Mouse (Mus musculus) cortical plate, adult 2 months (tissue): Measurements from ENCODE around the gene Cebpzos. TPM values are rescaled to one million over a fixed set of nuclear protein-coding genes. Genes with fewer than 3 reads are reported as not detected.

ENCODE experiments used
- H3K27ac ChIP-seq: fragments of 200-500 bp; 2 replicates; pipeline ENCODE4 v1.5.1; 2012; ENCODE audit warnings: low read length, control low read depth, inconsistent platforms; ENCODE audit not compliant: insufficient read depth
- H3K4me1 ChIP-seq: fragments of 200-500 bp; 2 replicates; pipeline ENCODE4 v1.6.1; 2011; ENCODE audit warnings: low read length; ENCODE audit not compliant: control insufficient read depth, insufficient read depth
- H3K4me3 ChIP-seq: fragments of 200-500 bp; 2 replicates; pipeline ENCODE4 v1.5.1; 2011; ENCODE audit warnings: mild to moderate bottlenecking, low read length, control low read depth; ENCODE audit not compliant: insufficient read depth
- CTCF ChIP-seq: fragments of 200-500 bp; IDR thresholded peaks from 2 replicates; pipeline ENCODE4 v1.5.1; 2011; ENCODE audit warnings: mild to moderate bottlenecking, control low read depth, low read length; ENCODE audit not compliant: insufficient read depth; ENCODE audit errors: extremely low read depth
- POLR2A ChIP-seq: fragments of 200-500 bp; IDR thresholded peaks from 2 replicates; pipeline ENCODE4 v1.6.1; 2011; ENCODE audit warnings: mild to moderate bottlenecking, low read length, control low read depth; ENCODE audit not compliant: insufficient read depth; ENCODE audit errors: extremely low read depth
- polyA plus RNA-seq: library from polyadenylated mRNA; depleted of rRNA; stranded (reverse); fragments of >200 nt; gene quantifications from 2 replicates; pipeline ENCODE4 v1.2.3, GENCODE M21; 2012; rRNA removed

The Cebpzos gene
- 41.0 and 41.7 TPM in 2 replicates for polyA plus RNA-seq

DNA sequence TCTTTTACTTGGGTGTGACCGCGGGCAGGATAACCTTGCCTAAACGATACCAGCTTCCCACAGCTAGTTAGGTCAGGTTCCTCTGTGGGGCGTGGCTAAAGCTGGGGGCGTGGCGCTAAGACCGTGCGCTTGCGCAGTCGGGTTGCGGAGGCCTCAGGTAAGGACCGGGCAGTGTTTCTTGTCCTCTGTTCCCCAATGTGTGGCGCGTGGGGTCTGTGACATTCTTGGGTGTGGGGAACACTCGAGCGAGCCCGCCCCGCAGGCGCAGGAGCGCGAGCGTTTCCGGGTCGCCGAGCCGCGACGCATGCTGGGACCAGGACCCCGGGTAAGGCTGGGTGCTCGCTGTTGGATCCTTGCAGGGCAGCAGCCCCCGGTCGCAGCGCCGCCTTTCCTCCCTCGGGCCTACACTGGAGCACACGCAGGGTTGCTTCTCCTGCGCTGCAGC, at the start of gene Cebpzos:
TSS of gene Cebpzos (plus strand) at position 132 of the 445 bp plus-strand sequence.
- no peaks in the 10 kb centered on the region for H3K4me1 ChIP-seq
- peak within 1 kb of the TSS; percentile 34; the same call in 1 of the 2 replicates for H3K27ac ChIP-seq
- H3K4me3 ChIP-seq, result peak within 1 kb of the TSS; percentile 79
- TF ChIP-seq CTCF (no peak), POLR2A (peak; percentile 55)

DNA sequence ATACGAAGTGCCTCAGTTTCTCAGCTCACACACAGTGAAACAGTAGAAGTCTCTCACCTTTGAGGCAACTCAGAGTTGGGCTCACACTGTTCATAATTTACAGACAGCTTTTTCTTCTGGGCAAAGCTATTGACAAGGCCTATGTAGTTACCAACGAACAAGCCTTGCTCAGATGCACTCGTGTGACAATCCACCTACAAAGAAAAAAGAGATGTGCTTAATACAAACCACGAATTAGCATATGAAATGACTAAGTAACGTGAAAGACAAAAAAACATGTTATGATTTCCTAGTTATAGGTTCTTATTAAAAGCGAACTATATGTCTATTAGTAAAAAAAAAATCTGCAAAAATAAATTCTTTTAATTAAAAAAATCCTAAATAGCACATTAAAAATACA, 42.4 kb upstream of the Cebpzos start:
- TF ChIP-seq POLR2A (no peak), CTCF (no peak)
- Histone ChIP-seq H3K4me3 (no peak overlapping the region), H3K27ac (no peak overlapping the region), H3K4me1 (no peaks in the 10 kb centered on the region)

- H3K4me3 ChIP-seq, result peak overlapping the region; percentile 40
- no peaks in the 10 kb centered on the region for H3K4me1 ChIP-seq
- TF ChIP-seq CTCF (no peak), POLR2A (no peak)
- no peak overlapping the region for H3K27ac ChIP-seq
These were observed 34.4 kb upstream of the Cebpzos start for GRCm38 (mm10) chr17:78881878-78882304.

DNA sequence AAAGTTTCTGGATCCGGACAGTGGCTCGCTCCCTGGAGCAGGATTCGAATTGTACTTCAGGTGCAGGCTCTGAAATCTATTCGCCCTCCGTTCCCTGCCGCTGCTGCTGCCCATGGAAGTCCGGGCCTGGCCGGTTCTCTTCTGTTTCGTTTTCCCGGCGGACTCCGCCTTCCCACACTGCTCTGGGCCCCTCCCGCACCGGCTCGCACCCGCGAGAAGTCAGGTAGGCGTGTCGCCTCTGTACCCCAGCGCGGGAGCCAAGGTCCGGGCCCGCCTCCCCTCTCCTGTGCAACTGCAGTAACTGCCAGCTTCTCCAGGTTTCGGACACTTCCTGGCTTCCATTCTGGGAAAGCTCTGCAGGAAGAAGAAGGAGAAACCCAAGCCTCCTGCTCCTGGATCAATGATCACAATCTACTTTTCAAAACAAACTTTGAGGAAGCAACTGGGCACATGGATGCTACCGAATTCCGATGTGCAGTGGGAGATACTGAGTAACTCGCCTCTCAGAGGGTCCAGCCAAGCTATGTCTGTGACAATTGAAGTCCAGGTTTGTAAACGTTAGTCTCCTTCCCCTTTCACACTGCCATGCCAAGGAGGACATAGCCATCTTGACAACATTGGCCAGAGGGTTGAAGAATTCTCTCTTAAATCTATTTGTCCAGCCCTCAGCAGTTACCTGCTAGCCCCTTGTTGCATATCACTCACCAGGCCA, 33.7 kb upstream of the Cebpzos start, which contains the start of gene Eif2ak2:
TSS of gene Eif2ak2 (minus strand) at position 173 of the 712 bp plus-strand sequence.
- TF ChIP-seq POLR2A (no peak), CTCF (no peak)
- peak within 1 kb of the TSS; percentile 40 for H3K4me3 ChIP-seq
- no peak within 1 kb of the TSS for H3K27ac ChIP-seq
- no peaks in the 10 kb centered on the region for H3K4me1 ChIP-seq

GRCm38 (mm10) chr17:78883291-78883690, 33.0 kb upstream of the Cebpzos start:
- Histone ChIP-seq H3K4me1 (no peaks in the 10 kb centered on the region), H3K27ac (no peak overlapping the region), H3K4me3 (no peak overlapping the region)
- TF ChIP-seq CTCF (no peak), POLR2A (no peak)

GRCm38 (mm10) chr17:78885286-78886065, 30.8 kb upstream of the Cebpzos start:
- Histone ChIP-seq H3K4me1 (no peaks in the 10 kb centered on the region), H3K4me3 (no peak overlapping the region), H3K27ac (no peak overlapping the region)
- TF ChIP-seq CTCF (no peak), POLR2A (no peak)

DNA sequence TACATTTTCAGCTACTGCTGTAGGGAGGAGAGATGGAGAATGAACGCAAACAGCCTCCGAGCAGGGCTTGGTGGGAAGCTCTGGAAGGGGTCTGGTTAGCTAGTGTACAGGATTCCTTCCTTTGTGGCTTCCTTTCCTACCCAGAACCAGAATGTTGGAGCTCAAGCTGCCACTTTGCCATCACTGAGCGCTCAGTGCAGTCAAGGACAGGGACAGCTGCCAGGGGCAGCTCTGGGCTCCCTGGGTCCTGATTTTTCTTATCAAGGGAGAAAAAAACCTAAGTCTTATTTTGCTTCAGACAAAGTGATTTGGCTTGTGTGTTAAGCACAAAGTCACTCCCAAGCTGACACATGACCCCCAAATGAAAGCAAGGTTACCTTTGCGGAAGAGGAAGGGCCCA, 27.7 kb upstream of the Cebpzos start:
- H3K27ac ChIP-seq, result no peak overlapping the region
- H3K4me3 ChIP-seq, result no peak overlapping the region
- TF ChIP-seq POLR2A (no peak), CTCF (no peak)

GRCm38 (mm10) chr17:78889184-78889583, 27.1 kb upstream of the Cebpzos start:
- Histone ChIP-seq H3K4me1 (no peaks in the 10 kb centered on the region), H3K4me3 (no peak overlapping the region)
- TF ChIP-seq CTCF (no peak), POLR2A (no peak)

More for the DNA sequence above, 27.7 kb upstream of the Cebpzos start:
- no peaks in the 10 kb centered on the region for H3K4me1 ChIP-seq

DNA sequence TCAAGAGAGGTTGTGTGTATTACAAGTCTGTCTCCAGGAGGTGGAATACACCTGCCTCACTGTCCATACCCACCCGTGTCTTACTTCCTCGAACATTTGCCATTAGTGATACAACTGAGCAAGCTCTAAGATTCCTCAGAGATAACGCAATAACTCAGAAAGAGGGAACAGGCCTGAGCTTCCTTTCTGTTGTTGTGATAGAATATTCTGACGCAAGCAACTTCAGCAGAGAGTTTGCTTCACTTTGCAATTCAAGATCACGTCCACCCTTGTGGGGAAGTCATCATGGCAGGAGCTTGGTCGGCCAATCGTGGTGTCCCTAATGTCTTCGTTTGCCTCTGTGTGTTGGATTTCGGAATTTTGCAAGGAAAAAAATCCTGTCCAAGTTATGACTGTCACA, 25.3 kb upstream of the Cebpzos start:
- H3K4me3 ChIP-seq, result no peak overlapping the region
- no peak for TF ChIP-seq CTCF
- no peak for TF ChIP-seq POLR2A
- no peak overlapping the region for H3K27ac ChIP-seq
- H3K4me1 ChIP-seq, result peaks cover 2% of the 10 kb centered on the region; the same call in 1 of the 2 replicates

More at GRCm38 (mm10) chr17:78889184-78889583, 27.1 kb upstream of the Cebpzos start:
- H3K27ac ChIP-seq, result no peak overlapping the region

DNA sequence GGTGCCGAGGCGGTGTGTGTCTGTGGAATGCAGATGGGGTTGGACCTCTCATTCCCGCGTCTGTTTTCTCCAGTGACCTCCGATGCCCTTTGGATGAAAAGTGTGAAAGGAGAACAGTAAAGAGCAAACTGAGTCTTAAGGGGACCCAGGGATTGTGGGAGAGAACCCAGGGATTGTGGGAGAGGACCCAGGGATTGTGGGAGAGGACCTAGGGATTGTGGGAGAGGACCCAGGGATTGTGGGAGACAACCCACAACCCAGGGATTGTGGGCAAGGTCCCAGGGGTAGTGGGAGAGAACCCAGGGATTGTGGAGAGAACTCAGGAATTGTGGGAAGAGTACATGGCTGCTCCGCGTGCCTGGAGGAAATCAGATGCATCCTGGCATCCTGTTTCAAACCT, 21.3 kb upstream of the Cebpzos start:
- TF ChIP-seq CTCF (no peak), POLR2A (no peak)
- Histone ChIP-seq H3K4me1 (peaks cover 2% of the 10 kb centered on the region; the same call in 1 of the 2 replicates), H3K4me3 (no peak overlapping the region), H3K27ac (no peak overlapping the region)
